Mouse (Mus musculus) left cerebral cortex, postnatal 10 days (tissue): ENCODE data around the gene Npas3. TPM values are rescaled to one million over a fixed set of nuclear protein-coding genes. Genes with fewer than 3 reads are reported as not detected.
A peak's percentile ranks its signal among the peaks of the same experiment; 100 is the strongest.

Source experiments
- DNase-seq, 2 experiments: peaks; one replicate each; pipeline ENCODE4 v3.0.0; 2021 to 2022; ENCODE audit warnings: low spot score in 2 of 2, mixed read lengths in 1 of 2; ENCODE audit errors: extremely low spot score in 1 of 2
- intact Hi-C: fragments of 180-260 bp; cut with DNase I; formaldehyde crosslinking; loops from one replicate; pipeline ENCODE4 v1.15.1; 2025
- total RNA-seq, 2 experiments: library from RNA; stranded (reverse); gene quantifications; 2 replicates each; pipeline ENCODE4 v1.2.3; 2021

Gene Npas3
- total RNA-seq, 2 experiments from 2014 or later = 32.8 to 33.8 TPM

DNA sequence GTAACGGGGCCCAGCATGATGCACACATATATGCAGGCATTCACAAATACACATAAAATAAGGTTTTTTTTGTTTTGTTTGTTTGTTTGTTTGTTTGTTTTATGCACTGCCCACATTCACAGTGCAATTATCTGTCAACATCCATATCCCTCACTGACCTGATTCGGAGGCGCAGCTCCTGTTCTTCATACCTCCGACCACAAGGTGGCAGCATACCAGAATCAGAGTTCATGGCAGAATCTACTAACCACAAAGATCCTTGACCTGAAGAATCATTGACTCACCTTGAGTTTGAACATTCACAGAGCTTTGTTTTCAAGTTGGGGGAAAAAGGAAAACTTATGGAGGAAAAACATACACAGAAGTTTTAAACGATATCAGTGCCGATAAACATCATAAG lies 743.9 kb downstream of the Npas3 start:
- no peak for DNase-seq
- intact Hi-C loops = no loop called here

DNA sequence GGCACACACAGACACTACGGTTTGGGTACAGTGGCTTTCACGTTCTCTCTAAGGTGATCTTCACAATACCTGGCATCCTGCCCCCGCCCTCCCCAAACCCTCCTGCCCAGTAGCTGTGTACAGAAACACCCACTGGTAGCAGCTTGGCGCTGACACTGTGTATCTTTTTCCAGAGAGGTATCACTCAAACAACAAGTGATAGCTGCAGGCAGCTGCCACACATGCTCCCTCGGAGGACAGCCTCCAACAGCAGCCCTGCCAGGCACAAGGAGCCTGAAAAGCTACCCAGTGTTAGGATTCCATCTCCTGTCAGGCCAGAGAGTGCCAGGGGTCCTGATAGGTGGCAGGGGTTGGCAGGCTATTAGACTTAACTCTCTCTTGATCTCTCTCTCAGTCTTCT lies 747.2 kb downstream of the Npas3 start:
- intact Hi-C loops = no loop called here
- DNase-seq = no peak

- intact Hi-C loops = no loop called here
- no peak for DNase-seq
Observed at GRCm38 (mm10) chr12:53997141-53997540, 748.7 kb downstream of the Npas3 start.

- DNase-seq = no peak
- intact Hi-C loops = no loop called here
Observed at GRCm38 (mm10) chr12:53999647-54000637, 751.5 kb downstream of the Npas3 start.

GRCm38 (mm10) chr12:54002496-54002895 lies 754.0 kb downstream of the Npas3 start:
- intact Hi-C loops = no loop called here
- DNase-seq = no peak

DNA sequence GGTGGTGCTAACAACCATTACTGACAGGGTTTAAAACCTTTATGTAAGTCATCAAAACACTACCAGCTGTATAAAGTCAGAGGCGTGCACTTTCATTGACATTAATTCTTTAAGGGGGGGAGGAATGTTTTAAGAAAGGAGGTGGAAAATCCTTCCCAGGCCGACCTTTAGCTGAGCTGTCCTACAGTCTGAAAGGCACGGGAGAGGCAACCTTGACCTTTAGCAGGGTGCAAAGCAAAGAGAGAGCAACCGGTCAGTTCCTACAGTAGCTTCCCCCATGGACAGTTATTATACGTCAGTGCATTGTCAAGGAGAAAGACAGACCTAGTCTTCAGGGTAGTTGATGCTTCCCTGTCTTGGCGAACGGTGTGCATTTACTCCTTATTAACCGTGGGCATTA lies 756.1 kb downstream of the Npas3 start:
- intact Hi-C loops = no loop called here

GRCm38 (mm10) chr12:54005546-54005945 lies 757.1 kb downstream of the Npas3 start:
- intact Hi-C loops = no loop called here

More for the DNA sequence above, 756.1 kb downstream of the Npas3 start:
- DNase-seq = no peak

GRCm38 (mm10) chr12:54015304-54015703 lies 766.8 kb downstream of the Npas3 start:
- intact Hi-C loops = no loop called here

More at GRCm38 (mm10) chr12:54005546-54005945, 757.1 kb downstream of the Npas3 start:
- DNase-seq = no peak

GRCm38 (mm10) chr12:54017949-54018348 lies 769.5 kb downstream of the Npas3 start:
- DNase-seq = no peak
- intact Hi-C loops = no loop called here

More at GRCm38 (mm10) chr12:54015304-54015703, 766.8 kb downstream of the Npas3 start:
- no peak for DNase-seq

DNA sequence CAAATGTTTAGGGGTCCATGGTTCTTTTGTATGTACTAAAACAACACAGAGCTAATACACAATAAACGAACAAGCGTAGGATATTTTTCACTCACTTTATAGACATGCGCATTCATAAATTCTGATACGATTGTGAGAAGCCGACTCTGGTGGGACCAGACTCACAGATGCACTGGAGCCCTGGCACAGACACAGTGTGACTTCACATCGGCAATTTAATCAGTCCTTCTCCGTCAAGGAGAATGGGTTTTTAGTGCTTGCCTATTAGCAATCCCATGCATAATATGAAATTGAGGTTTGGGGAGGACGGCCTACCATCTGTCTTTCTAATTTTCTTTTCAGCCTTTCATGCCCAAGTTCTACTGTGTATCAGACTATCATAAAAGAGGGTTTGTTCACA lies 771.5 kb downstream of the Npas3 start:
- DNase-seq = no peak
- intact Hi-C loops = no loop called here

DNA sequence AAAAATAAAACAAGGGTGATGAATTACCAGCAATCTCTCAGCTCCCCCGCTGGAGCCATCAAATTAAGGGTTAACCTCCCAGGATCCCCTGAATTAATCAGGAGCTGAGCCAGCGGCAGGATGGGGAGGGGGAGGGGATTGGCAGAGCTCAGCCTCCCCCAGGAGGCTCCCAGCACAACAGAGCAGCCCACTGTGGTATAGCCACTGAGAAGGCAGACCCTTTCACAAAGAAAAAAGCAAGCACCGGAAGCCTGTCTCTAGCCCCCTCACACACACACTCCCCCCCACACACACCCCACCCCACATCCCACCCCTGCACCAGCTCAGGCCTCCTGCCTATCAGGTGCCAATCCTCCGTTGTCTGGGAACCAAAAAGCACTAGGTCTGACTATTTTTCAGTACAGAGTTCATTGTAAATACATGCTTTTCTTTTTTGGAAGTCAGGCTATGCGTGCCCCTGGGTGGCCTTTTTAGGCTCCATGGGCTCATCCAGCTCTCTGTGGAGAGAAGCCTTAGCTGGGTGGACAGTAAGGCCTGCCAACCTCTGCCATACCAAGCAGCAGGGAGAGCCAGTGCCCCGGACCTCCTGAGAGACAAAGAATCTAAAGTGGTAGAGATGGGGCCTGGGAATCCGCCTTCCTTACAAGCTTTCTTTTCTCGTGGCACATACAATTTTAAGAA lies 786.3 kb downstream of the Npas3 start:
- intact Hi-C loops = no loop called here
- peak; percentile 38 to 54 for DNase-seq

GRCm38 (mm10) chr12:54037602-54038001 lies 789.1 kb downstream of the Npas3 start:
- no peak for DNase-seq
- intact Hi-C loops = no loop called here

- DNase-seq = no peak
- intact Hi-C loops = no loop called here
Observed at GRCm38 (mm10) chr12:54042996-54043544, 794.6 kb downstream of the Npas3 start.

DNA sequence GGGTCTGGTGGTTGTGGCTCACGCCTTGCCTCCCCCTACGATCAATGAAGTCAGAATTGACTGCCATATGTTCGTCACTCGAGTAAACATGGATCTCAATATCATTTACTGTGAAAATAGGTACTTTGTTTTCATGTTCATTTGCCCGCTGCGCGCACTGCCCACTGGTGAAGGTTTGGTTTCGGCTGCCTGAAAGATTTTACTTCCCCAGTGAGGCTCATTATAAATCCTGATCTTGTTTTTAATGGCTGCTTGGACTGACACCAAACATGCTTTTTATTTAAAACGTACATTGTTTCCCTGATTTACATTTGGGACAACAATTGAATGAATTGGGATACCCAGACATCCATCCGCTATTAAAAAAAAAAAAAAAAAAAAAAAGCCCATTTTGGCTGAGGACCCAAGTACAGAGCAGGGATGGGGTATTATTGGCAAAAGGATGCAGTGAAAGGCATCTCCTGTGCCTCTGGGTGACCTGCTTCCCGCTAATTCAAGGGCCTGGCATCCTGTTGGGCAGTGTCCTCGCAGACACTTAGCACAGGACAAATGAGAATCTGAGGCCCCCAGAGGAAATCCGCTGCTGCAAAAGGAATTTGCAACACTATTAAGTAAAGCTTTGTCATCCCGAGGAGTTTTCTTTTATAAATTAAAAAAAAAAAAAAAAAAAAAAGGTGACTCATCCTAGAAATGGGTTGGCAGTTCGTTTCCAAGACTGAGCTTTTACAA lies 796.3 kb downstream of the Npas3 start:
- DNase-seq = no peak
- intact Hi-C loops = no loop called here

DNA sequence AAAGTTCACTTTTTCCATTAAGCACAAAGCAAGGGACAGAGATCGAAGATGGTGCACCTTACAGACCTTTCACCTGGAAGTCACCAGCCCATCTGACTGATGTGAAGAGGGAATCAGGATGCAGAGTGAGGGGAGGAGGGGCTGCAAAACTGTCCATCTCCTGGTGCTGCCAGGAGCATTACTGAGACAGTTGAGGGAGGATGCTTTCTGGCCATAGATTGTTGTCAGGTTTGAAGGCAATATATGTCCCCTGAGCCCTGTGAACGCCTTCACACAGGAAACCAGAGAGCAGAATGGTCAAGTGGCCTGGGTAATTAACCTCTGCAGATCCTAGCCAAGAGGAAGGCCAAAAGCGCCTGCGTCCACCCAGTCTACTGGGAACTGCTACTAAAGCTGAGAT lies 796.9 kb downstream of the Npas3 start:
- intact Hi-C loops = no loop called here
- no peak for DNase-seq

DNA sequence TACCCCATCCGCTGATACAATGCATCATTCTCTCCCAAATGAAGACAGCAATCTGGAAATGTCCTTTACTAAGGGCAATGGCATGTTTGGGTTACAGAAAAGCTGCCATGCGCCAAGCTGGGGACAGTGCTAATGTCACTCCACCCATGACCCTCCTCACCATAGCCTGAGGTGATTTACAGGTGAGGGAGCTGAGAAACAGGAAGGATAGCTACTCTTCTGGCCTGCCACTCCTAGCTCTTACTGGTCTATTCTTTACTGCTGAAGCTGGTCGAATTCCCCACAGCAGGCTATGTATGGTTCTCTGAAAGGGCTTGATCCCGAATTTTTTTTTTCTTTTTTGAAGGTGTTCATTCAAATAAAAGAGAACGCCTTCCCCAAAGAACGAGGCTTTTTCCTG lies 798.3 kb downstream of the Npas3 start:
- DNase-seq = no peak
- intact Hi-C loops = no loop called here

GRCm38 (mm10) chr12:54048126-54048525 lies 799.6 kb downstream of the Npas3 start:
- no peak for DNase-seq
- intact Hi-C loops = no loop called here

GRCm38 (mm10) chr12:54049926-54050325 lies 801.4 kb downstream of the Npas3 start:
- intact Hi-C loops = no loop called here
- DNase-seq = no peak

DNA sequence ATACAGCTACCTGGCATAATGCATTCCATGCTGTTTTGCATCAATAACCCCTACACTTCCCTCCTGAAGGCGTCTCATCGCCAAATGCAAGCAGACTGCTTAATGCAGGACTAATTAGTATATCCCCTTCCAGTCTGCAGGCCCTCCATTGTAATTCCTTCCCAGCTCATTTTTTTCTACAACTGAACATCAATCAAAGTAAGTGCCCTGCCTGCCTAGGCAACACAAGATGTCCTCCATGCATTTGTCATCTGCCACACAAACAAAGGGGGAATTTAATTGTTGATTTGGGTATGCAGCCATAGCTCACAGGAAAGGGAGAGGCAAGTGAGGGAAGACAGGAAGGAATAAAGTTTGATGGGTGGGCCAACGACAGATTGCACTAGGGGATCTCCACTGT lies 804.5 kb downstream of the Npas3 start:
- DNase-seq = no peak

More for the DNA sequence above, 804.5 kb downstream of the Npas3 start:
- intact Hi-C loops = no loop called here
